Mouse (Mus musculus): ENCODE data around the gene Rnf213.

Gene Rnf213

GRCm38 (mm10) chr11:119514967-119515636 lies 122.2 kb downstream of the Rnf213 start:
- no peak for DNase-seq (ENCODE audit: low read depth, low spot score)

GRCm38 (mm10) chr11:119515823-119516676 lies 123.2 kb downstream of the Rnf213 start:
- no peak for DNase-seq (ENCODE audit: low read depth, low spot score)

GRCm38 (mm10) chr11:119516677-119517361 lies 123.9 kb downstream of the Rnf213 start:
- DNase-seq (ENCODE audit: low read depth, low spot score), result no peak

- no peak for DNase-seq (ENCODE audit: low read depth, low spot score)
These were observed 126.5 kb downstream of the Rnf213 start for GRCm38 (mm10) chr11:119519387-119519786.

GRCm38 (mm10) chr11:119520005-119520712 lies 127.3 kb downstream of the Rnf213 start:
- DNase-seq (ENCODE audit: low read depth, low spot score), result no peak

- no peak for DNase-seq (ENCODE audit: low read depth, low spot score)
These were observed 127.8 kb downstream of the Rnf213 start for GRCm38 (mm10) chr11:119520713-119521063.

GRCm38 (mm10) chr11:119521920-119522710 lies 129.2 kb downstream of the Rnf213 start:
- DNase-seq (ENCODE audit: low read depth, low spot score), result no peak

GRCm38 (mm10) chr11:119522779-119523178 lies 129.9 kb downstream of the Rnf213 start:
- no peak for DNase-seq (ENCODE audit: low read depth, low spot score)

- DNase-seq (ENCODE audit: low read depth, low spot score), result no peak
These were observed 130.5 kb downstream of the Rnf213 start for GRCm38 (mm10) chr11:119523392-119523791.

GRCm38 (mm10) chr11:119524545-119524949 lies 131.6 kb downstream of the Rnf213 start:
- DNase-seq (ENCODE audit: low read depth, low spot score), result peak; percentile 91

GRCm38 (mm10) chr11:119526068-119526966 lies 133.4 kb downstream of the Rnf213 start:
- no peak for DNase-seq (ENCODE audit: low read depth, low spot score)

- DNase-seq (ENCODE audit: low read depth, low spot score), result no peak
These were observed 136.0 kb downstream of the Rnf213 start for GRCm38 (mm10) chr11:119528930-119529329.

GRCm38 (mm10) chr11:119532460-119532859 lies 139.6 kb downstream of the Rnf213 start:
- no peak for DNase-seq (ENCODE audit: low read depth, low spot score)

- DNase-seq (ENCODE audit: low read depth, low spot score), result no peak
These were observed 140.8 kb downstream of the Rnf213 start for GRCm38 (mm10) chr11:119533745-119534144.
